Mouse (Mus musculus): ENCODE results near the gene Trpm8.

The Trpm8 gene

DNA sequence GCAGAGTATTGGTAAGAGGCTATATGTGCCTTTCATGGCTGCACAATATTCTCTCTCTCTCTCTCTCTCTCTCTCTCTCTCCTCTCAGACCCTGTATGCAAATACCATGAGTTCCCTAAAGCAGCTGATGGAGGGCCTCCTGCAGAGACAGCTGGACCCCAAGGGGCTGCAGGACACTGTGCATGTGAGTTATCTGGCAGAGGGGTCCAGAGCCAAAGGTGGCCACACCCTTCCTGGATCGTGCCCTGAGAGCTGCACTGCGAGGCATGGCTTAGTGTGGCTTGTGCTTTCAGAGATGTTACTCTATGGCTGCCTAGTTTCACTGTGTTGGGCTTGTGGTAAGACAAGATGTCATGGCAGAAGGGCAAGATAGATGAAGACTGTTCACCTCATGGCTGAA lies 29.8 kb upstream of the Trpm8 start:
- no peak for DNase-seq (ENCODE audit: low spot score)

DNA sequence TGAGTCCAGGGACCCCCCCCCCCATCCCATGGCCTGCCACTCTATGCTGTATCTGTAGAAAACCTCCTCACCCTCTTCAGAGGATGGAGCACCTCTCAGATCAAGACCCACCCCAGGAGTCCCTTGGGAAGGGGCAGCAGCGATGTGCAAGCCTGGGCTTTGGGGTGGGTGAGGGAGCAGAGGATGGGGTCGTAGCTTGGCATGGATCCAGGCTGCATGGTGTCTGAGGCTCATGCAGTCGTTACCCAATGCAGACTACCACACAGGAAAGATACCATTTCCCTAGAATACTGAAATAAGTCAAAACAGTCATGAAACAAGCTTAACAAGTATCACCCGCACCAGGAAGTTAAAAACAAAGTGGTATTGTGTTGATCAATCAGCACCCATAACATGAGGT lies 28.8 kb upstream of the Trpm8 start:
- no peak for DNase-seq (ENCODE audit: low spot score)

DNA sequence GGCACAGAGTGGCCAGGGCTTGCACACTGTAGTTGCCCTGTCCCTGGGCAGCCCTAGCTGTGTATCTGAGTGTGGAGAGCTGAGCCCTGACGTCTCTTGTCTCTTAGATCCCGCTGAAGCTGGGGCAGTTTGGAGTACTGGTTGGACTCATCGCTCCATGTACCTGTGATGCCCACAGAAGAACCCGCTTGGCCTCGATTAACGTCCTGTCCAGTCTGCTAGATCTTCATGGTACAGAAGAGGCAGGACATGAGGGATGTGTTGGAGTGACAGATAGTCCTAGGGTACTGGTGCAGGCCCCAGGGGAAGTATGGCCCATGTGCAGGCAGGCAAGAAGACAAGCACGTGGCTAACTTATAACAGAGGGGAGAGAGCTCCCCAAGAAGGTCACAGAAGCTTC lies 27.9 kb upstream of the Trpm8 start:
- no peak for DNase-seq (ENCODE audit: low spot score)

DNA sequence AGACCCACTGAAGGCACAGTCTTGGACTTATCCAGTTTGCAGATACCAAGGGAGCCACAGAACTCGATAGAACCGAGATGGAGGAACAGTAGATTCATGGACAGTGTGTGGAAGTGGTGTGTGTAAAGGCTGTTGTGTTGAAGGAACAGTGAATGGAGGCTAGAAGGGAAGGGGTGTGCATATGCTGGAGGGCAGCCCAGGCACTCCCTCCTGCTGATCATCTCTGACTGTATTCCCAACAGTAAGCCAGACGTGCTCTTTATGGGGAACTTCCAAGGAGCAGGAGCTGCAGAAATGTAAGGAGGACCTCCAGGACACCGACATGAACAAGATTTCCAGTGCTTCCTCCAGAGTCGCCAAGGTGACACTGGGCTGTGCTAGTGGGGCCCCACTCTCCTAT lies 27.4 kb upstream of the Trpm8 start:
- no peak for DNase-seq (ENCODE audit: low spot score)

DNA sequence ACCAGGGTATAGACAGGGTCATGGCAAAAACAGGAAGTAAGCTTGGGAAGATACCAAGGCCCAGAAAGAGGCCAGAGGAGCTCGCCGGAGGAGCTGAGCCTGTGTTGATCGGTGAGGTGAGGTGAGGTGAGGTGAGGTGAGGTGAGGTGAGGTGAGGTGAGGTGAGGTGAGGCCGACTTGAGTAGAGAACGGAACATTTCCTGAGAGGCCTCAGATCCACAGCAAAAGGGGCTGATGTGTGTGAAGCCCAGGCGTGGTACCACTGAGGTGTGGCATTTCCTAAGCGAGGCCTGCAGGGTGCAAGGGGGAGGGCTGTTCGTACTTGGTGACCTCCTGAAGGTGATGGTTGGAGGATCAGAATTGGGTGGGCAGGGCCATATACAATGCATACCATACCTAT lies 24.4 kb upstream of the Trpm8 start:
- DNase-seq (ENCODE audit: low spot score) = no peak

DNA sequence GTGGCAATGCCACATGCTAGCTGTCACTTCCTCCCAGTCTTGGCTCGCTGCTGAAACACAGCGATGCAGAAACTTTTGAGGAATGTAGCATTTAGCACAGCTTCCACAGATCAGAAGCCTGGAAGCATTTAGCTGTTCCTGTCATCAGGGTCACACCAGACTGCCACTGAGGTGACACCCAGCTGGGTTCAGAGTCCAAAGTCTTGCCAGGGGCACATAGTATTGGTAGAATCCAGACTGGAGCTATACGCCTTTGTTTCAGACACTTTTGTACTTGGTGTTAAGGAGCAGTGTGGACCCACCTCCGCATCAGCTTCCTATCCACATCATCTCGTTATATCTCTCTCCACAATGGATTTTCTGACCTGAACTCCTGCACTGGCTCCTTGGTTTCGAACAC lies 23.9 kb upstream of the Trpm8 start:
- DNase-seq (ENCODE audit: low spot score) = no peak

DNA sequence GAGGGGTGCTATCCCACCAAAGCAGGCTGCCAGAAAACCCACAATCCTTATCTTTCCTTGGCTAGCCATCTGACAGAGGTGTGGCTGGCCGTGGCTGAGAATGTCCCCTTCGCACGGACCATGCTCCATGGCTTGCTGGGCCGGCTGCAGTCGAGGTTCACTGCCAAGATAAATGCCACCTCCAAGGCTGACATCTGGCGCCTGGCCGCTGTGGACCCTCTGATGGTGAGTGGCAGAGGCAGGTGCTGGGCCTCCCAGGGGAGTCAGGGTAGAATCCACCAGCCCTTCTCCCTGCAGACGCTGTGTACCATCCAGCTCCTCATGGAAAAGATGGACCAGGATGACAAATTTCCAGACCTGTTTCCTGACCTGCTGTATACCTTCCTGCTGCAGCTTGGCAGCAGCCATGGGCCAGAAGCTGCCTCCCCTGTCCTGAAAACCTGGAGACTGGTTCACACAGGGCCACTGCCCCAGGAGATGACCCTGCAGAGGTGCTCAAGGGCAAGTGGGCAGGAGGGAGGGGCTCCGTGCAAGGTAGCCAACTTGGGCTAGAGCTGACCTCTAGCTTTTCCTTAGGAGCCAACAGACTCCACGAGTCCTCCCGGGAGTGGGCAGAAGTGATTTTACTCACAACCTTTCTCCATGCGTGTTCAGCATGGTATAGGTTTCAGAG lies 22.5 kb upstream of the Trpm8 start:
- no peak for DNase-seq (ENCODE audit: low spot score)

DNA sequence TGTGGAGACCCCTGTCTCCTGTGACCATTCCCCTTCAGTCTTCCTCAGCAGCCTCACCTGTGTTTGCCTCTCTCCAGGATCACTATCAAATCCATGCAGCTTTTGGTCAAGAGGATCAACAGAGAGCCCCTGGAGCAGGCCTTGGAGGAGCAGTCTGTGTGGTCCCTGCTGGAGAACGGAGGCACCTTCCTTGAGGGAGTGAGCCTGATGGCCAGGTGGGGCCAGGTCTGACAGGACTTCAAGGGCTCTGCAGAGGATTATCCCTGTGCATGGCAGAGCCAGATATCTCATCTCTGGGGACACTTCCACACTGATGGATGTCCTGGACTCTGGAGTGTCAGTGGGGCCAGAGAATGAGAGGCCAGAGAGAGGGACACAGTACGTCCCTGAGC lies 22.0 kb upstream of the Trpm8 start:
- DNase-seq (ENCODE audit: low spot score) = no peak

DNA sequence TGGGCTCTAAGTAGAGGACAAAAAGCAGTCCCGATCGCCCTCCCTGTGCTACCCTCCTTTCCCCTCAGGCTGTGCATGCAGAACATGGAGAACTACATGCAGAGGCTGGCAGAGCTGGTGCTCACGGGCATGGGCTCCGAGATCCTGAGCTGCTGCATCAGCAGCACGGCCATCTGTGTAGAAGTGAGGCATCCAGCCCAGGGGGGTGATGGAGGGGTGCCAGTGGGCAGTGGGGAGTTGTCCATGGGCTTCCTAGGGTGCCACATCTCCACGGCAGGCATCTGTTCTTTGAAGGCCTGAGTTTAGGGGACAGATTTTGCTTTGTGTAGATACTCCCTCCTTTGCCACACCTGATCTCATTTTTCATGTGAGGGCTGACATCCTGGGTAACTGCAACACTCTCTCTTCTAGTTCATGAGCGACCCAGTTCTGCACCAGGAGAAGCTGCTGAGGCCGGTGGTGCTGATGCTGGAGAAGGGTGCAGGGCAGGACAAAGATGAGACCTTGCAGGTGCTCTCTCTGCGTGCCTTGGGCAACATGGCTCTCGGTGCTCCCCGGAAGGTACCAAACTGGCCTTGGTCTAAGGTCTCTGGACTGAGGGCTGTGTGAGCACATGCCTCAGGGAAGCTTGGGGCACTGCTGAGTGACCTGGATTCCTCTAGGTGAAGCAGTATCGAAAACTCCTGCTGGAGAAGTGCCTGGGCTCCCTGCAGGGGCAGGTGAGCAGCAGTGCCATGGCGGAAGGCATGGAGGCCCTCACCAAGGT lies 21.3 kb upstream of the Trpm8 start:
- DNase-seq (ENCODE audit: low spot score) = no peak

DNA sequence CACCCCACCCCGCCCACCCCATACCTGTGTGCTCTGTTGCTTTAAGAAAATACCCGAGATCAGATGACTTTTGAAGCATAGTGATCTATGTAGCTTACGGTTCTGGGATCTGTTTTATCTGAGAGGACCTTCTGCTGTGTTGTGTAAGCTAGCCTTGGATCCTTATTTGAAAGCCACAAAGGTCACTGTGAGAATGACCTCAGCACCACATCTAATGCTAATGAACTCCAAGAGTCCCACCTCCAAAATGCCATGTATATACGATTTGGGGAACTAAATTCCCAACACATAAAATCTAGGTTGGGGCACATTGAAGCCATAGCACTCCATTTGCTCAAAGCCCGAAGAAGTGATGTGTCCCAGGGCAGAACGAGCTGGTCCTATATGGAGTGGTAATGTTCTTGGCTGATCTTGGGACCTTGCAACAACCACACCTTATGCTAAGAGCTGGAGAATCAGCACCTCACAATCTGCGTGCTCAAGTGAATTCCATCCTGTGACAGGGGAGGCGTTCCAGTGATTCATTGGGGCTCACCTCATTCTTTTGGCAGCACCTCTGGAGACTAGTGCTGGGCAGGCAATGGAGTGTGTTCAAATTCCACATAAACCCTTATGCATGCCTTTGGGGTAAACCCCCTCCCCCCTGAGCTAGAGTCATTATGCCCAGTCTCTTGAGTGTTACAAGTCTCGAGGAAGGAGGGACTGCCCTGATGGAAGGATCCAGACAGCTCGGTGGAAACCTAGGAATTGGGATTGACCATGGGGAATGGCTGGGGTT lies 20.4 kb upstream of the Trpm8 start:
- no peak for DNase-seq (ENCODE audit: low spot score)

DNA sequence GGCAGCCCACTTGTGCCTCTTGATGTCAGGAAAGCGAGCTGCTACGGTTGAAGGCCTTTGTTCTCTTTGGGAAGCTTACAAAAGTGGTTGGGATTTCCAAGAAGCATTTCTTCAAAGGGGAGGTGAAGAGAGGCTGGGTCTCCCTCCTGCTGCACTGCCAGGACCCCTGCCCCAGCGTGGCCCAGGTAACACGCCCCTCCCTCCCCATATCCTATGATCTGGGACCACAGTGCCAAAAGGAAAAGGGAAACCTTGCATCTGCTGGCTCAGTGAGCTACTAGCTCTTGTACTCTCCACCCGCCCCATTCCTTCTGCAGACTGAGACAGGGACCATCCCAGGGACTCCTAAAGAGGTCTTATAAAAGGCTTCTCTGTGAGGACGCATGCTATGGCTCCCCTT lies 19.8 kb upstream of the Trpm8 start:
- no peak for DNase-seq (ENCODE audit: low spot score)

DNA sequence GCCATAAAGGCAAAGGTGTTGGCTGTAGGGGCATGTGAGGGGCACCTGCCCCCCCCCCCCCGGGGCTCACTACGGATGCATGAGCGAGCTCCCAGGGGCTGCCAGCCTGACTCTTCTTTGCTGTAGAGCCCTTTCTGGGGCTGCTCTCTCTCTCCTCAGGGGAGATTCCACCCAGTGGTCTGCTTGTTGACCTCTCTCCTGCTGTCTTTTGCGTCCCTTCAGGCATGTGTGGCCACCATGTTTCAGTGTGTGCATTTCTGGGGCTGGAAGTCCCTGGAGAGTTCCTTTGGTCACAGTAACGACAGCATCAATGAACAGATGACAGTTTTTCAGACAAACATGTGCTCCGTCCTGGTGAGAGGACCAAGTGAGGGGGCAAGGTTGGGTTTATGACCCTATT lies 19.1 kb upstream of the Trpm8 start:
- no peak for DNase-seq (ENCODE audit: low spot score)

DNA sequence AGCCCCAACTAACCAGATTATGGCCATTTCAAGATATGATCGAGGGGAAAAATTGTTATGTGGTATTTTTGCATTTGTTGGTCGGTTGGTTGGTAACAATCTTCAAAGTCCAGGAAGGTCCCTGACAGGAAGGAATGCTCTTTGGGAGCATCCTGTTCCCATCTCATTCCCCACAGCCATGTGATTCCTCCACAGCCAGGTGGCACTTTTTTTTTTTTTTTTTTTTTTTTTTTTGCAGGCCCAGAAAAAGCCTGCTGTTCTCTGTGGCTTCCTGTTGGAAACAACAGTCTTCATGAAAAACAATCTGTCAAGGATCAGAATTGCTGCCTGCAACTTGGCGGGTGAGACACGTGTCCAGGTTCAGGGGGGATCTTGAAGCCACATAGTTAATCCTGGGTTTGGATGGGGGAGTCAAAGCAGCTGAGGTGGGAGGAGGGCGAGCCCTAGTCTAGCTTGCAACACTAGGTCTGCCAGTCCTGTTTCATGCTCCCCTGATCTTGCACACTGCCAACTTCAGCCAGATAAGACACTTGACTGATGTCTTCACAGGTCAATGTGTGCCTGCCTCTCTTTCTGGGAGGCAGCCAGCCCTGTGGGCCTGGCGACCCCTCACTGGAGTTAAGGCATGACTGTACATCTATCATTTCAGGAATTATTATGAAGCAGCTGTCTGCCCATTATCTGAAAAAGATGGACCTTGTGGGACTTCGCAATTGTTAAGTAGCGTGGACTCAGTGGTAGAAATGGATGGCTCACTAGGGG lies 18.4 kb upstream of the Trpm8 start:
- no peak for DNase-seq (ENCODE audit: low spot score)

DNA sequence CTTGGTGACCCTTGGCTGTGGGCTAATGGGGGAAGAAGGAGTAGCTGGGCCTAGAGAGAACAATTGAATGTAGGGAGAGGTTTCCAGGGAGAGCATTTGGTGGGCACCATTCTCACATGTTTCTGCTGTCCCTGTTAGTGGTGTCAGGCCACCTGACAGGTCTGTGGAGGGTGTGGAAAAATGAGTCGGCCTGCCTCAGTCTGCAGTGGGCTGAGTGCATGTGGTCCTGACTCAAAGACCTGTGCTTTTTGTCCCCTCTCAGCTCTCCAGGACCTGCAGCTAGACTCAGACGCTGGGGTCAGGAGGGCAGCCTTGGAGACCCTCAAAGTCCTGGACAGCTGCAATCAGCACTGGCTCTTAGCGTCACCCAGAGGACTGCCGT lies 17.8 kb upstream of the Trpm8 start:
- DNase-seq (ENCODE audit: low spot score) = no peak

DNA sequence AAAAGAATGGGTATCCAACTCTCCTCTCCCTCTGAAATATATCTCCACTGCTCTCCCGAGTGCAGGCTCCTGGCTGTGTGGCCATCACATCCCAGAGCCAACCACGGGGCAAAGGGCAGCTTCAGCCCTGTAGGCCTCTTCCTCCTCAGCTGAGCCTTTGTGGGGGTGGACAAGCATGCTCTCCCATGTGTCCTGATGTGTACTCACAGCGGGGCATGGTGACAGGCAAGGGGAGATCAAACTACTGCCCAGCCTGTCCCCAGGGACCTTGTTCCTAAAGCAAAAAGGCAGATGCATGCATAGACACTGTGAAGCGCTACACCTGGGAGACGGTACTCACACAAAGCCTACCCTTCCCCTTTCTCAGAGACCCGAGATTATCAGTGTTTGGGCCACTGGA lies 17.3 kb upstream of the Trpm8 start:
- no peak for DNase-seq (ENCODE audit: low spot score)

DNA sequence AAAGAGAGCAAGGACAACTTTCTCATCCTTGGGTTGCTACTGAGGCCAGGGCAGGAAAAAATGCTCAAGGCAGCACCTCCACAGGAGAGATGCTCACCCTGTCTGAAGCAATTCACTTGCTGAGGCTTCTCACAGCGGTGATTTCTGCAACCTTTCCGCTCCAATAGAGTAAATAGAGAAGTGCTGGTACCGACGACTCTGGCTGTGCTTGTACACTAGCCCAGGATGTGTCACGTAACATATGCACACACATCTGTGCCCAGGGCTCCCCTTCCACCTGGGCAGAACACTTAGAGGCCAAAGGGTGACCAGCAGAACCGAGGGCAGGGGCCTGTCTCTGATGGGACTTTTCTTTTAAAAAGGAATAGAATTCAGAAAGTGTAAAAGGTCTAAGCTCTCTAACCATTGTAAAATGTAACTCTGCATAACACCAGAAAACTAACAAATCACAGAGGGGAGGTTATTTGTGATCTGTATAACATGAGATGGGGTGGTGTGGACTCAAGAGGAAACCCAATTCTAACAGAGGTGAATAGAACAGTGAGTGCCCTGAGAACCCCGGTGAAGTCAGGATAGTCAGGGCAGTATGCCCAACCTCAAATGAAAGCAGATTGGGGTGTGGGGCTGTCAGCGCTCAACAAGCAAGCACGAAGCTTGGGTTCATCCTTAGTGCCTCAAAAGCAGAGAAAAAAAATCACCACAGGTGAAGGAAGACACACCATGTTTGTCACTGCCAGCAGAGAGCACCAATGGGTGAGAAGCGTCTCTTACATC lies 16.7 kb upstream of the Trpm8 start:
- no peak for DNase-seq (ENCODE audit: low spot score)

DNA sequence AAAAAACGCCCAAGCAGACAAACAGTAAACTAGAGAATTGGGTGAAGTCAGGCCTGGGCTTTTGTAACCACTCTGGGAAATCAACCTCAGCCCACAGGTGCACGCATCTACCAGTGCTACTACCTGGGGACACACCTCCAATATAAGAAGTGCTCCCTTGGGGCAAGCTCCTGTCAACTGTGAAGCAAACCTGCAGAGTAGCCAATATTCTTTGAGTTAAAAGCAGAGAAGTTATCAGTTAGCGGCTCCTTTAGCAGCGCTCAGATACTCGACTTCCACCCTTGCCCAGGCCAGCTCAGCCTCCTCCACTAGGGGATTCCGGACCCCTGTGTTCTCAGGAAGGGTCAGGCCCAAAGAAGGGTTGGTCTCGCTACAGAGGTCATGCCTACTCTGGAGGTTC lies 15.8 kb upstream of the Trpm8 start:
- DNase-seq (ENCODE audit: low spot score) = no peak

DNA sequence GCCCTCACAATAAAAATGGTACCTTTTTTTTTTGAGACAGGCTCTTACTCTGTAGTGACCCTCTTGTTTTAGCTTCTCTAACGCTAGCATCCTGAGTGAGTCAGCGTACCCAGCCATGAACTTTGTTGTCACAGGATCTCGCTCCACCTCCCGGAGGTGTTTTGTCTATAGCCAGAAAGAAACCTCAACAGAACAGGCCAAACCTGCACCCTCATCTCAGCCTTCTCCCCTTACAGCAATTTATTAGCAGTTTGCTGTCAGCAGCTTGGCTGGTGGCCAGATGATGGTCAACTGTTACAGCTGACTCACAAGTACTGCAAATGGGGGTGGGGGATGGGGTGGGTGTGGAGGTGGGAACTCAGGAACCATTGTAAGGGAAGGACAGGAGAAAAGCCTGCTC lies 15.2 kb upstream of the Trpm8 start:
- no peak for DNase-seq (ENCODE audit: low spot score)

DNA sequence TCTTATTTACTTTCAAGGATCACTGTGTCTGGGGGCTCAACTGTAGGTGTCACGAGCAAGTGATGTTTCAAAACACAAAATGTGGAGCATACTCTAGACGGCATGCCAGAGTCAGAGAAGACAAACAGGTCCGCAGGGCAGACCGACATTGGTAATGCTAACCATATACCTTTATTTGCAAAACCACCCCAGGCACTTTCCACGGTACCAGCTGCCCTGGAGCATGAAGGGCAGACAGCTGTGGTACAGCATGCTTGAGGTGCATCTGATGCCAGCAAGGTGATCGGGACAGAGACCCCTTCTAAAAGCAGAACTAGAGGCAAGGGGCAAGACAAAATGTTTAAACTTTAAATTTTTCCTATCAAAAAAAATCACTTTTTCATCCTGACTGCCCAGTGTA lies 14.5 kb upstream of the Trpm8 start:
- DNase-seq (ENCODE audit: low spot score) = no peak

DNA sequence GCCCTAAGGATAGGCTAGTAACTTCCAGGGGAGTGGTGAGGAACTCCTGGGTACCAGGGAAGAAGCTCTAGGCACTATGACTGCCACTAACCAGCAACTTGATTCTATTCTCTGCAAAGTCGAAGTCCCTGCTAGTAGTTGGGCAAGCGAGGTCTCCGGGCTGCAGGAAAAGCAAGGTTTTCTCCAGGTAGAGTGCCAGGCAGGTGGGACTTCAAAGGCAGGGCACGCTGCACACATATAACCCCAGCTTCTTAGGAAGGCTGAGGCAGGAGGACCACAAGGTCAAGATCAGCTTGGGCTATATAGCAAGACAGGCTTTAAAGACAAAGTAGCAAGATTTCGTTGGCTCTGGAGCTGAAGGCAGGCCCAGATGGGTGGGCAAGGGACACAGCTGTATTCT lies 13.7 kb upstream of the Trpm8 start:
- DNase-seq (ENCODE audit: low spot score) = no peak

DNA sequence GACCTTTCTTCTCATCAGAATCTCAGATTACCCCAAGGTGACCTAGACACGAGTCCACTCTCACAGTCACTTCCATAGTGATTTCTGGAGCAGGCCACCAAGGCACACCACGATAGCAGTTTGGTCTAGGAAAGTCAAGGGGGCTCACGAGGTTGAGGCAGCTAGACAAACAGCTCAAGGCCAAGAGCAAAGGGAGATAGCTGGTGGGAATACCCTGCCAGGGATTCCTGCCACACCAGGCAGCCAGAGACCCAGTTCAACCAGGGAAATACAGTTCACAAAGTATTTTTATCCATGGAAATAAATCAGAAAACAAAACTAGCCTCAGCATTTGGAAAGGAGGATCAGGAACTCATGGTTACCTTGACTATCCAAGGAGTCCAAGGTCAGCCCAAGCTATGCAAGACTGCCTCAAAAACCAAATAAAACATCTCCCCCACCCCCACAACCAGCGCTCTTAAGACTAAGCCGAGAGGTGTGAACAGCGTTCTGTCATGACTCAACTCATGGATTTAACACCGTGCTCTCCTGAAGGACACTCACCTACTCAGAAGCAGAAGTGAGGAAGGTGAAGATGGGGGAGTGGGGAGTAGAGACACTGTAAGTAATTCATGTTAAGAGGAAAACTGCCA lies 13.1 kb upstream of the Trpm8 start:
- no peak for DNase-seq (ENCODE audit: low spot score)
